19 mouse cellular contexts compared by ENCODE assay signal in genomic region chrX:169043872-169044271, GRCm38 (mm10).
"Had no signal": no experiment of that assay in that cellular context is flagged by ENCODE, and none has a peak within 500 bp of the region (broad histone marks: within the 10 kb centered on the region; RNA-seq: fewer than 3 reads in every experiment).

No protein-coding gene starts in this region.

- H3K27ac ChIP-seq: limb, embryonic 12.5 days; limb, embryonic 15.5 days; liver, embryonic 14.5 days; macrophage; stomach, postnatal 0 days had no signal

- H3K4me3 ChIP-seq: limb, embryonic 12.5 days; limb, embryonic 15.5 days had no signal

- DNase-seq: kidney, adult 11 months; kidney, adult 9 months; kidney, postnatal 25 days; left cerebral cortex, postnatal 4 days; liver, postnatal 0 days; lung, embryonic 14.5 days; midbrain, embryonic 14.5 days; right cerebral cortex, adult 18-20 months; right cerebral cortex, postnatal 14 days; right cerebral cortex, postnatal 4 days; thymus, adult 2 months; thymus, postnatal 14 days; thymus, postnatal 4 days had no signal

- H3K4me1 ChIP-seq: limb, embryonic 12.5 days; limb, embryonic 15.5 days had no signal

- ATAC-seq: liver, postnatal 0 days; lung, postnatal 0 days had no signal

- H3K9ac ChIP-seq: limb, embryonic 12.5 days; limb, embryonic 15.5 days; liver, embryonic 14.5 days; liver, postnatal 0 days; lung, embryonic 14.5 days had no signal

- H3K9me3 ChIP-seq: limb, embryonic 12.5 days; limb, embryonic 15.5 days had no signal

- H3K36me3 ChIP-seq: limb, embryonic 12.5 days; limb, embryonic 15.5 days had no signal
